Mouse (Mus musculus): ENCODE data around the gene Pmfbp1.
"Not testable (repeated sequence)": the region's sequence is repeated elsewhere in the genome, so short reads cannot be mapped to it uniquely, and the experiment has no call there.

Pmfbp1 gene

GRCm38 (mm10) chr8:109493727-109494126 lies at the start of gene Pmfbp1:
TSS of gene Pmfbp1 (plus strand) at chr8:109494027.
- no peak for DNase-seq

DNA sequence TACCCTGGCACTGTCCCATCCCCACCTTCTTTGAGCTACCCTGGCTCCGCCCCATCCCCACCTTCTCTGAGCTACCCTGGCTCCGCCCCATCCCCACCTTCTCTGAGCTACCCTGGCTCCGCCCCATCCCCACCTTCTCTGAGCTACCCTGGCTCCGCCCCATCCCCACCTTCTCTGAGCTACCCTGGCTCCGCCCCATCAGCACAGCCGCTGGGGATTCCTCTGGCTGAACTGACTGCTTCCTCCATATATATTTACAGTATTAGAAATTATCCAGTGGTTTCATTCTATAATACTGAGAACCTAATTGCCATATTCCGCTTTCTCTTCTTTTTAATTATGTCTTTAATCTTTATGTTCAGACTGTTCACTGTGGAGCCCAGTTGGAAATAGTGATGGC lies 46.9 kb upstream of the Pmfbp1 start:
- not testable (repeated sequence) for DNase-seq

DNA sequence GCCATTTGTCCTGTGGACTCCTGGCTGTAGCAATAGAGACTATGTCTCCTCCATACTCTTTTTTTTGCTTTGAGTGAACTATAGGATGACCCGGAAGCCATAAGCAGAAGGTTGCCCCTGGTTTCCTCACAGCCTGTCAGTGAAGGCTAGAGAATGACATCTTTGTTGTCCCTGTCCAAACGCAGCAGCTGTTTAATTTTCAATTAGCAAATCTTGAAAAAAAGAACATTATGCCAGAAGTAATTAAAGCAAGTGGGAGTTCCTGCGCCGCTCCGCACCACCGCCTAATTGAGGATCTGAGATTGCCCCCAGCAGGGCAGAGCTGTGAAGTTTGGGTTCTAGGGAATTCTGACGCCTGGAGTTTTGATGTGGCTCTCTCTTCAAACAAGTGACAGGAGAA lies 42.8 kb upstream of the Pmfbp1 start:
- DNase-seq: no peak

DNA sequence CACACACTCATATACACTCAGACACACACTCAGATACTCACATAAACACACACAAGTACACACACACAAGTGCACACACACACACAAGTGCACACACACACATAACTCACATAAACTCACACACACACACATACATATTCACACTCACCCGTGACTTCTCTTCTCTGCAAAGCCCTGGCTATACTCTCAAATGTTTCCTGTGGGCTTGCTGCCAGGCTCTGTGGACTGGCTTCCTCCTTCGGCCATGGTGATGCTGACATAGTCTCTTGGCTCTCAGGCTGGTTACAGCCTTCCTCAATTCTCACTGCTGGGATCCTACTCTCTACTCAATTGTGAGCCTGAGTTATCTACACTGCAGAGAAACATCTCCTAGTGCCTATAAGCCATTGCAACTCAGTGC lies 38.7 kb upstream of the Pmfbp1 start:
- DNase-seq: no peak

- no peak for DNase-seq
Observed at GRCm38 (mm10) chr8:109457387-109457786, 36.4 kb upstream of the Pmfbp1 start.

GRCm38 (mm10) chr8:109458580-109458979 lies 35.2 kb upstream of the Pmfbp1 start:
- peak; percentile 34 for DNase-seq

GRCm38 (mm10) chr8:109463075-109463474 lies 30.8 kb upstream of the Pmfbp1 start:
- DNase-seq: no peak

DNA sequence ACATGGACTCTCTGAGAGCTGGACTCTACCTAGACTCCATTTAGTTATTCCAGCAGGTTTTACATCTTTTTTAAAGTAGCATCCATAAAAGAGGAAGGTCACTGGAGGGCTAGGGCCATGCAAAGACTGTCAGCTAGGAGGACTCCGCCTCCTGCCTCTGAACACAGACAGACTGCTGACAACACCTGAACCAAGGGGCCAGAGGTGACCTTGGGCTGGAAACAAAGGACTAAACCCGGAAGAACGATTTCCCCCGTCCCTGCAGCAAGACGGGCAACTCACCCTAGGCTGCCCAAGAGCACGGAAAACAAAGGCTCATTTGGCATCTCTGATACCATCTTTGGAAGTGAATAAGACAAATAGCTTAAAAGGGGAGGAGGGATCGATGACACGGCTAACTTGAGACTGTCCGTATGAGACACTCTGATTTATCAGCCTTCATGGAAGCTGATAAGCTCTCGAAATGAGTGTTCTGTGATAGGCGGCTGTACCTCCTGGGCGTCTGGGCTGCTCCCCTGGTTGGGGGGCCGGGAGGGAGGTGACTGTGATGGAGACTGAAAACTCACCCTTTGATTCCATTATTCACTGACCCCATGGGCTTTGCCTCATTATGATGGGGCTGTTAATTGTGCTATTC lies 30.0 kb upstream of the Pmfbp1 start:
- DNase-seq: no peak

GRCm38 (mm10) chr8:109464451-109464891 lies 29.4 kb upstream of the Pmfbp1 start:
- DNase-seq: peak; percentile 56

GRCm38 (mm10) chr8:109465056-109465455 lies 28.8 kb upstream of the Pmfbp1 start:
- DNase-seq: no peak

DNA sequence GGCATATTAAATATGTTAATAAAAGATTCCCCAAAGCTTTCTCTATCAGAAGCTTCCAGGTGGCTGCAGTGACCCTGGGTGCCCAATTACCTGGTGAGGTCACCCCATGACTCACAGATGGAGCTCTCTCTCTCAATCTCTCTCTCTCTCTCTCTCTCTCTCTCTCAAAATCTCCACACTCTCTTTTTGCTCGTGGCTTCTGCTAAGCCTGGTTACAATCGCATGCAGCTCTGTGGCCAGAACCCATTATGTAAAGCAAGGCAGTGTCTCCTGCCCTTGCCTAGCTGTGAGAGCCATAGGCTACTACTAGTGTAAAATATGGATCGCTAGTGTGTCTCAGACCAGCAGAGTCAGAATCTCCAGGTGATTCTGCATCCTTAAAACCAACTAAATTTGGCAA lies 28.1 kb upstream of the Pmfbp1 start:
- DNase-seq: no peak

GRCm38 (mm10) chr8:109467516-109467915 lies 26.3 kb upstream of the Pmfbp1 start:
- no peak for DNase-seq

DNA sequence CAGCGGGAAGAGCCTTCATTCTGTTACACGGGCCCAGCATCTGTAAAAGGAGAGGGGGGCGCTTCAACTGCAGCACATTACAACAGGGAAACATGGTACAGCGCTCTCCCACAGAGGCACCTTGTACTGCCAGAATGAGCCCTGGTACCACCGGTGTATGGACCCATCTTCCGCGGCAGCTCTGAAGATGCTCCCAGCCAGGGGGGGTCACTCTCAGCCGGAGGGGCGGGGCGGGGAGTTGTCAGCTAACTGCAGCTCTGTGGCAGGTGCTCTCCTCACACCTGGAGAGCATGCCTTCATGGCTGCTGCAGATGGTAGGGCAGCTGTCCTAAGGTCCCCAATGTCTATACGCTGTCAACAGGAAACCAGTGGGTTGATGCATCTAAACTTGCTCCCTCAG lies 25.7 kb upstream of the Pmfbp1 start:
- no peak for DNase-seq

- DNase-seq: no peak
Observed at GRCm38 (mm10) chr8:109471876-109472275, 22.0 kb upstream of the Pmfbp1 start.

DNA sequence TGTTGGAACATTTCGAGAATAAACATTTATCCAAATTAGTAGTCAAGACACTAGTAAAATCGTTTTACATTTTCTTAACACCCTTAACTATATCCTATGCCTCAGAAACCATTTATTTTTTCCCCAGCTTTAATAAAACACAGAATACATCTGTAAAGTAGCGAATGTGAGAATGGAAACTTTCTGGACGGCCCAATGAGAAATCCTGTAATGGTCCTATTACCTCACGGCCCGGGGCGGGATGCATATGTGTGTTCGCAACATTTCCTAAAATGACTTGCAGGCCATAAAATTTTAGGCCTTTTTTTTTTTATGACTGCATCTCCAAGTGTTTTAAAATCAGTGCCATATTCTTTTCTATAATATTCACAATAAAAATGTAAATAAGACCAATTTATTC lies 21.4 kb upstream of the Pmfbp1 start:
- no peak for DNase-seq

DNA sequence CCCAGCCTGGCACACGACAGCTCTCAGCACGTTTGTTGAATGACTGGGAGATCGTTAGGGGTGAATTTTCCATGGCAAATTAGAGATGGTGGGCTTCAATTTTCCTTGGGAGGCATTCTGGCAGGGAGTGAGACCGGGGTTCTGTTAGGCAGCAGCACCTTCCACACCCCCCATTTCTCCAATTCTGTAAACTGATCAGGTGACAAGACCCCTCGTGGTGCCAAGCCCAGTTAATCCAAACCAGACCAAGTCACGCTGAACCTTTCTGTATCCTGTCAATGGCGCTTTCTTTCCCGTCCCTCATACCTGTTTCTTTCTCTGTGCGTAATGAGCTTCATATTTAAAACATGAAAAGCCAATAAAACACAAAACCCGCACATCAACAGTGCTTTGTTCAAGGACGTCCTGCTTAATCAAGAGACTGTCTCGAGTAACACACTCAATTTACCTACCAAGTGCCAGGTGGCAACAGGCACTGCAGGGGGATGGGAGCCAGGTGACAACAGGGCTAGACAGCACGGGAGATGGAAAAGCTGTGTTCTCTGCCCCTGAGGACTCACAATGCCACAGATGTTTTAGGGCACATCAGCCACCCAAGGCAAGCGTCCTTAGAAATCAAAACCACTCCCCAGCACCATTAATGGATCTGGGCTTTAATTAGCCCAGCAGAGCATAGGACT lies 19.2 kb upstream of the Pmfbp1 start:
- no peak for DNase-seq

DNA sequence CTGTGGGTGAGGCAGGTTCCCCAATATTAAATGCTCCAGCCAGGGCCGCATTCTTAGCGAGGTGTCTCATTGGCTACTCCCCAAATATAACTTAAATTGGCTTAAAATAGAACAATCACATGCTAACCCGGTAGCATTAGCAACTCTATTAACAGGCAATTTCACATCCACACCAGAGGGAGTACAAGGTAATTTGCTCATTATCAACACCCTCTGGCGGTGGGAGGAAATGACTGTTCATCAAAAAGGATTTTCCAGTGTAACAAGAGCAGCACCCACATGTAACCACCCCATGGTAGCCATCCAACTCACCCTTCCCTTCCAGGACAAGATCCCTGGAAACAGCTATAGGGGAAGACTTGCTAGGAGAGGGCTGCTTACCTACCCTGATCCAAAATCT lies 18.4 kb upstream of the Pmfbp1 start:
- DNase-seq: no peak

DNA sequence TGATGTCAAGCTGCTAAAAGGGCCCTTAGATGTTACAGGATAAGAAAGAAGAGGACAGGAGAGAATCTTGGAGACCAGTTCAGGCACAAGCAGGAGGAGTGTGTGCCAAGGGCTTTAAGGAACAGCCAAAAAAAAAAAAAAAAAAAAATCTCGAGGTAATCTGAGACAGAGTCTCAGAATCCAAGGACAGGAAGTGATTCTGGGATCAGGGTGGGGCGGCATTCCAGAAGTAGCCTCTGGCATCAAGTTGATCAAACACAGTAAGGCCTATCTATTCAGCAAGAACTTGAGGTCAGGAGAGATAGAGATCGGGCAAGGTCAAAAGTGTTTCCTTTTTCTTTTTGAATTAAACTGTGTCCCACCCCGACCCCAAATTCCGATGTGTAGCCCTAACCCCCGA lies 15.2 kb upstream of the Pmfbp1 start:
- DNase-seq: no peak

GRCm38 (mm10) chr8:109484741-109485140 lies 9.1 kb upstream of the Pmfbp1 start:
- no peak for DNase-seq

DNA sequence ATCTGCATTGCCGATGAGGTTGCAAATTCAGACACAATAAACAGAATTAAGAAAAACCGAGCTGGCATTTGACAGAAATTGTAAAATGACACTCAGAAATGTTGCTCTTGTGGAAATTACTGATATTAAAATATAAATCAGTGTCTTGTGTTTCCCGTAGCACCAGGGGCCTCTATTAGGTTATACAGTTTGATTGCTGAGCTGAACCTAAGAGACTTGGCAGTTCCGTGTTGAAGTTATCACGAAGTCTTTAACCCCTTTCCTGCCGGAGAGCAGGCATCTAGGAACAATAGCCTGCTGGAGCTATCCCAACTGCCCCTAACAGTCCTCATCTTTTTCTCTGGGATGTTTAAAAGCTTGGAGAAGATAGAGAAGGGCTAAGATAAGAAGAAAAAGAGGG lies 8.3 kb upstream of the Pmfbp1 start:
- DNase-seq: no peak

GRCm38 (mm10) chr8:109492785-109493184 lies 1.0 kb upstream of the Pmfbp1 start:
- DNase-seq: no peak

DNA sequence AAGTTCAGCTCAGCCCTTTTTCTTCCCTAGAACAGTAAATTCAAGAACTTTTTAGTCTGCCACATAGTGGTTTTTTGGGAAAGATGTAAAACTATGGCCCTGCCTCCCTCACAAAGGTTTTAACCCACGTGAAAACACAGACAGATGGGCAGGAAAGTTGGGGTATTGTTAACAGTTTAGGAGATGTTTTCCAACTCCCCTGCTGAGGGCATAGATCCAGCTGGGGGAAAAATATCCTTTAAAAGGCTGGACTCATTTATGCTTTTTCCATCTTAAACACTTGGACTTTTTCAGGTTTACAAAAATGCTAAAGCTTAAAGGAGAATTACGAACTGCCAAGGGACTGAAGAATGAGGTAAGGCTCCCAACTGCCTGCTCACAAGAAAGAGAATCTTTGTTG lies 774 bp downstream of the Pmfbp1 start:
- no peak for DNase-seq

DNA sequence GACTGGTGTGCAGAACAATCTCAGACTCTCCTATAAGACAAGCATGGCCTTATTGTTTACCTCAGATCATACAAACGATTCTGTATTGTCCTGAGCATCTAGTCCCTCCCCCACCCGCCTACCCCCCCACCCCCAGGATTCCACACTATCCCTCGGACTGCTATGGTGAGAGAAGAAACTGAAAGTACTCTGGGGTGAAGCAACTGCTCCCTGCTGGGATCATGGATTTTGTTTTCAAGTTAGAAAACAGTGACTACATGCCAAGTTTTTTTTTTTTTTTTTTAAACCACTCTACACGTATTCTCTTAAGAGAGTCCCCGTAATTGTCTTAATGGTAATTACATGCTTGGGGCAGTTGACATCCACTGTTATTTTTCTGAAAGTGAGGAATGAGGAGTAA lies 3.6 kb downstream of the Pmfbp1 start:
- no peak for DNase-seq

DNA sequence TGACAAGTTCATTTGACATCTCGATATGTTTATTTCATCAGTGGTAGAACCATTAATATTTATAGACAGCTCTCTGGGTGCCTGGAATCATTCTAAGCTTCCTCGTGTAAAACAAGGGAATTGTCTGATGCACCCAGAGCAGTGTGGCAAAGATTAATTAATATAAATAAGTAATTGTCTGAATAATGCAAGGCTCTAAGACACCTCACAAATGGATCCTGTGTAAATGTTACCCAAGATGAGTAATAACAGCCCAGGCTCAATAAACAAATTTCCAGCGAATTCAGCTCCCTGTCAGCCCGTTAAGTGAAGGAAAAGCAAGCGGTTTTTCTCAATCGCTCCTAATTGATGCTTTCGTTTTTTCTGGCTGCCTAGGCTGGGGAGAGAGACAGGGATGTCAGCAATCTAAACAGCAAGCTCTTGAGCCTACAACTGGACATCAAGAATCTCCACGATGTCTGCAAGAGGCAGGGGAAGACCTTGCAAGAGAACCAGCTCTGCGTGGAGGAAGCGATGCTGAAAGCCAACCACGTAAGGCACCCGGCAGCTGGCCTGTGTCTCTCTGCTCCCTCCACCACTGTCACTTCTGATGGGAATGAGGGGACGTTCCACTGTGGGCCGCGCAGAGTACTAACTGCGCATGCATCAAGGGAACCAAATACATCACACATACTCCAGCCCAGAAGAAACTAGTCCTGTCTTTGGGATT lies 5.3 kb downstream of the Pmfbp1 start:
- no peak for DNase-seq

Data from cerebellum, adult 9-10 months (tissue).